Mouse (Mus musculus): ENCODE measurements at regions not wholly inside any gene's neighbourhood (a gene's known extent, or its start where the extent isn't known, plus 50 kb on each side); places are given as distances from the start of the nearest gene placed in this dataset.
"Not testable (repeated sequence)": the region's sequence is repeated elsewhere in the genome, so short reads cannot be mapped to it uniquely, and the experiment has no call there.

- DNase-seq (ENCODE audit: low spot score) (no peak), ATAC-seq (ENCODE audit: insufficient read depth, low read depth) (no peak)
- Histone ChIP-seq H3K27me3 (ENCODE audit: control insufficient read depth, insufficient read depth, low read length) (no peaks in the 10 kb centered on the region), H3K36me3 (replicated peaks; ENCODE audit: control insufficient read depth, insufficient read depth, low read length) (no peaks in the 10 kb centered on the region), H3K9ac (replicated peaks; ENCODE audit: low read depth, low read length) (no peak overlapping the region), H3K4me3 (ENCODE audit: low read depth, low read length) (no peak overlapping the region), H3K4me1 (ENCODE audit: control insufficient read depth, insufficient read depth) (no peaks in the 10 kb centered on the region), H3K9me3 (replicated peaks; ENCODE audit: control insufficient read depth, low read length) (no peaks in the 10 kb centered on the region), H3K4me2 (ENCODE audit: low read depth, low read length) (no peak overlapping the region), H3K27ac (ENCODE audit: low read depth) (no peak overlapping the region)
- TF ChIP-seq EP300 (IDR thresholded peaks at IDR 0.05; ENCODE audit: low read depth) (no peak), CTCF (IDR thresholded peaks at IDR 0.05; ENCODE audit: low read depth) (no peak)
- WGBS, result 69% methylated on average over 2 of the region's 2 CpGs
These were observed 117.7 kb downstream of the Olfr721-ps1 start for GRCm38 (mm10) chr14:14518841-14519240.

- TF ChIP-seq CTCF (IDR thresholded peaks at IDR 0.05; ENCODE audit: low read depth) (no peak), EP300 (IDR thresholded peaks at IDR 0.05; ENCODE audit: low read depth) (no peak)
- no peak overlapping the region for H3K9ac ChIP-seq (replicated peaks; ENCODE audit: low read depth, low read length)
- H3K36me3 ChIP-seq (replicated peaks; ENCODE audit: control insufficient read depth, insufficient read depth, low read length), result no peaks in the 10 kb centered on the region
- no peak overlapping the region for H3K4me2 ChIP-seq (ENCODE audit: low read depth, low read length)
- DNase-seq (ENCODE audit: low spot score), result no peak
- no peaks in the 10 kb centered on the region for H3K4me1 ChIP-seq (ENCODE audit: control insufficient read depth, insufficient read depth)
- no peaks in the 10 kb centered on the region for H3K9me3 ChIP-seq (replicated peaks; ENCODE audit: control insufficient read depth, low read length)
- no peak overlapping the region for H3K27ac ChIP-seq (ENCODE audit: low read depth)
- no peaks in the 10 kb centered on the region for H3K27me3 ChIP-seq (ENCODE audit: control insufficient read depth, insufficient read depth, low read length)
- no peak for ATAC-seq (ENCODE audit: insufficient read depth, low read depth)
- H3K4me3 ChIP-seq (ENCODE audit: low read depth, low read length), result no peak overlapping the region
These were observed 119.1 kb downstream of the Olfr721-ps1 start for GRCm38 (mm10) chr14:14520195-14520594.

- H3K27me3 ChIP-seq (ENCODE audit: control insufficient read depth, insufficient read depth, low read length); H3K9ac ChIP-seq (replicated peaks; ENCODE audit: low read depth, low read length); H3K4me2 ChIP-seq (ENCODE audit: low read depth, low read length); ATAC-seq (ENCODE audit: insufficient read depth, low read depth); DNase-seq (ENCODE audit: low spot score); H3K9me3 ChIP-seq (replicated peaks; ENCODE audit: control insufficient read depth, low read length); H3K27ac ChIP-seq (ENCODE audit: low read depth); H3K4me1 ChIP-seq (ENCODE audit: control insufficient read depth, insufficient read depth); H3K4me3 ChIP-seq (ENCODE audit: low read depth, low read length); H3K36me3 ChIP-seq (replicated peaks; ENCODE audit: control insufficient read depth, insufficient read depth, low read length): not testable (repeated sequence)
- whole genome bisulfite sequencing, result 45% methylated on average over 6 of the region's 6 CpGs
These were observed 120.2 kb downstream of the Olfr721-ps1 start for GRCm38 (mm10) chr14:14521331-14521730.

GRCm38 (mm10) chr14:14525225-14525624, 124.1 kb downstream of the Olfr721-ps1 start:
- Histone ChIP-seq H3K9ac (replicated peaks; ENCODE audit: low read depth, low read length) (no peak overlapping the region), H3K4me1 (ENCODE audit: control insufficient read depth, insufficient read depth) (no peaks in the 10 kb centered on the region), H3K27ac (ENCODE audit: low read depth) (no peak overlapping the region), H3K4me2 (ENCODE audit: low read depth, low read length) (no peak overlapping the region), H3K4me3 (ENCODE audit: low read depth, low read length) (no peak overlapping the region), H3K36me3 (replicated peaks; ENCODE audit: control insufficient read depth, insufficient read depth, low read length) (no peaks in the 10 kb centered on the region), H3K27me3 (ENCODE audit: control insufficient read depth, insufficient read depth, low read length) (no peaks in the 10 kb centered on the region), H3K9me3 (replicated peaks; ENCODE audit: control insufficient read depth, low read length) (no peaks in the 10 kb centered on the region)
- no peak for TF ChIP-seq EP300 (IDR thresholded peaks at IDR 0.05; ENCODE audit: low read depth)
- TF ChIP-seq CTCF (IDR thresholded peaks at IDR 0.05; ENCODE audit: low read depth), result no peak
- 83% methylated on average over 4 of the region's 4 CpGs for WGBS
- DNase-seq (ENCODE audit: low spot score) (no peak), ATAC-seq (ENCODE audit: insufficient read depth, low read depth) (no peak)

GRCm38 (mm10) chr14:14528437-14528836, 127.3 kb downstream of the Olfr721-ps1 start:
- Histone ChIP-seq H3K27me3 (ENCODE audit: control insufficient read depth, insufficient read depth, low read length) (no peaks in the 10 kb centered on the region), H3K9me3 (replicated peaks; ENCODE audit: control insufficient read depth, low read length) (no peaks in the 10 kb centered on the region), H3K27ac (ENCODE audit: low read depth) (no peak overlapping the region), H3K9ac (replicated peaks; ENCODE audit: low read depth, low read length) (no peak overlapping the region), H3K4me2 (ENCODE audit: low read depth, low read length) (no peak overlapping the region), H3K36me3 (replicated peaks; ENCODE audit: control insufficient read depth, insufficient read depth, low read length) (no peaks in the 10 kb centered on the region), H3K4me3 (ENCODE audit: low read depth, low read length) (no peak overlapping the region), H3K4me1 (ENCODE audit: control insufficient read depth, insufficient read depth) (no peaks in the 10 kb centered on the region)
- TF ChIP-seq EP300 (IDR thresholded peaks at IDR 0.05; ENCODE audit: low read depth), result no peak
- TF ChIP-seq CTCF (IDR thresholded peaks at IDR 0.05; ENCODE audit: low read depth), result no peak
- 58% methylated on average over 1 of the region's 1 CpGs for WGBS
- no peak for ATAC-seq (ENCODE audit: insufficient read depth, low read depth)
- DNase-seq (ENCODE audit: low spot score), result no peak

- H3K4me2 ChIP-seq (ENCODE audit: low read depth, low read length), result no peak overlapping the region
- no peak overlapping the region for H3K9ac ChIP-seq (replicated peaks; ENCODE audit: low read depth, low read length)
- H3K4me3 ChIP-seq (ENCODE audit: low read depth, low read length), result no peak overlapping the region
- H3K27ac ChIP-seq (ENCODE audit: low read depth), result no peak overlapping the region
- no peaks in the 10 kb centered on the region for H3K27me3 ChIP-seq (ENCODE audit: control insufficient read depth, insufficient read depth, low read length)
- TF ChIP-seq CTCF (IDR thresholded peaks at IDR 0.05; ENCODE audit: low read depth) (no peak), EP300 (IDR thresholded peaks at IDR 0.05; ENCODE audit: low read depth) (no peak)
- no peaks in the 10 kb centered on the region for H3K4me1 ChIP-seq (ENCODE audit: control insufficient read depth, insufficient read depth)
- ATAC-seq (ENCODE audit: insufficient read depth, low read depth) (no peak), DNase-seq (ENCODE audit: low spot score) (no peak)
- H3K36me3 ChIP-seq (replicated peaks; ENCODE audit: control insufficient read depth, insufficient read depth, low read length), result no peaks in the 10 kb centered on the region
- no peaks in the 10 kb centered on the region for H3K9me3 ChIP-seq (replicated peaks; ENCODE audit: control insufficient read depth, low read length)
These were observed 140.1 kb downstream of the Olfr721-ps1 start for GRCm38 (mm10) chr14:14541206-14541605.
